Mouse (Mus musculus): Measurements from ENCODE around the gene Tmem191c.

Gene Tmem191c

DNA sequence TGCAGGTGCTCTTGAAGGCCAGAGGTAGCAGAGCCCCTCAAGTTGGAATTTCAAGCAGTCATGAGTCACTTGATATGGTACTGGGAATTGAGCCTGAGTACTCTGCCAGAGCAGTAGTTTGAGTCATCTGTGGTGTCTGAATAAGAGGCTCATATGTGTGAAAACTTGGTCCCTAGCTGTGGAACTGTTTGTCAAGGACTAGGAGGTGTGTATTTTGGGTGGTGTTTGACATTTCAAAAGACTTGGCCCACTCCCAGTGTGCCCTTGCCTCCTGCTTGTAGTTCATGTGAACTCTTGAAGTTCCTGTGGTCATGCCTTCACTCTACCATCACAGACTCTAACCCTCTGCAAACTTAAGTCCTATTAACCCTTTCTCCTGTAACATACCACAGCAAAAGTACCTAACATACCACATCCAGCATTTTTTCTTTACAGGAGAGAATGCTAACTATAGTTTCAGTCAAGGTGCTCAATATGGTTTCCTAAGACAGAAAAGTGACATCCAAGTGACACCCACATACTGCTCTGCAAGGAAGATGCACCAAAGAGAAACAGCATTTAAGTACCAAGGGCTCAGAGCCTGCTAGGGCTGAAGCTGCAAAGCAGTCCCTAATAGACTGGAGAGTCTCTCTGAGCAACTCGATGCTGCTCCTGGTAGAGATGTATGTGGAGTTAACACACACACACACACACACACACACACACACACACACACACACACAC lies 54.1 kb downstream of the Tmem191c start:
- no peak for DNase-seq (ENCODE audit: low spot score)

DNA sequence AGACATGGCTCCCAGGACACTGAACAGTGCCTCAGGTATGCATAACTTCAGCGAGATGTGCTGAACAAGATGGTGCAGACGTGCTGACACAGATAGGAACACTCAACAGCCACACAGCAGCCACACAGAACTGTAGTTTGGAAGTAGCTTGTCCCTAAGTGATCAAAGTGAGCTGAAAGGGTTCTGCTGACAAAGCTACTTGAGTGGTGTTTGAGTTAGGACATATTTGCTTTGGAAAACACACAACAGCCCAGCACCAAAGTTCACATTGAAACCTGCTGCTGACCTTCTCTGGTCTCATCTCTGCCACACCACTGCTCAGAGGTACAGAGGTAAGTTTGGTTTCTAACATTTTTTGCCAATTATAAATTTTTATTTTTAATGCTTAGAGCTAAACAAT lies 55.2 kb downstream of the Tmem191c start, which contains the start of gene Serpind1:
TSS of gene Serpind1 (plus strand) at position 256 of the 400 bp plus-strand sequence.
- no peak for DNase-seq (ENCODE audit: low spot score)

GRCm38 (mm10) chr16:17331855-17332254 lies 56.0 kb downstream of the Tmem191c start:
- DNase-seq (ENCODE audit: low spot score) = no peak
